In the genomic region with DNA sequence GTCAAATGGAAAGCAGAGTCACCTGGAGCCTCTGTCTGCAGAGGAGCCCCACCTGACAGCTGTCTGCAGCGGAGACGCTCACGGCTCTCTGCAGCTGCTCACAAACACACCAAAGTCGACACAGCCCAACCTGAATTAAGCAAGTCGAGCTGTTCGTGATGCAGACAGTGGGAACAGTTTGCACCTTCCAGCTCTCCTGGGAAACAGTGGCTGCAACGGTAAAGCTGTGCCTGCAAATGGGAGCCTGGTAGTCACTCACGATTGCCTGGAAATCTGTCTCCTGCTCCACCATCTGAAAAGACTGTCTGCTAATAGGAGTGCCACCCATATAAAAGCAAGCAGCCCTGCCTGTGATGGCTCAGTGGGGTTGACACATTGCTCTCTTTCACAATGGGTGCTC, we compare ENCODE assay signal across 14 mouse cellular contexts.
A peak's percentile ranks its signal among the peaks of the same experiment; 100 is the strongest.
DNase-seq lines count a peak whose midpoint lies in the region; ATAC-seq lines count a peak whose summit lies in the region.
"Had no signal": no experiment of that assay in that cellular context is flagged by ENCODE, and none has a peak within 500 bp of the region (broad histone marks: within the 10 kb centered on the region; RNA-seq: fewer than 3 reads in every experiment).

No protein-coding gene starts in this region.

- ATAC-seq in frontal cortex, adult (ENCODE audit: low TSS enrichment): peak; percentile 77
- no peak for ATAC-seq in neural tube, embryonic 13.5 days (ENCODE audit: low read depth)

- peaks cover 4% of the 10 kb centered on the region; the same call in 1 of the 2 replicates for H3K4me1 ChIP-seq in neural tube, embryonic 13.5 days (replicated peaks)
- H3K4me1 ChIP-seq in limb, embryonic 10.5 days: no peaks in the 10 kb centered on the region
- H3K4me1 ChIP-seq: stomach, embryonic 15.5 days had no signal

- no peaks in the 10 kb centered on the region for H3K9me3 ChIP-seq in neural tube, embryonic 13.5 days
- no peaks in the 10 kb centered on the region for H3K9me3 ChIP-seq in limb, embryonic 10.5 days (replicated peaks)
- H3K9me3 ChIP-seq: G1E; stomach, embryonic 15.5 days had no signal

- no peaks in the 10 kb centered on the region for H3K36me3 ChIP-seq in neural tube, embryonic 13.5 days
- no peaks in the 10 kb centered on the region for H3K36me3 ChIP-seq in limb, embryonic 10.5 days
- H3K36me3 ChIP-seq: G1E; stomach, embryonic 15.5 days had no signal

- no peak overlapping the region for H3K4me2 ChIP-seq in neural tube, embryonic 13.5 days
- H3K4me2 ChIP-seq: stomach, embryonic 15.5 days had no signal

- DNase-seq in frontal cortex, postnatal 25 days (ENCODE audit: low spot score in 2 of 2): no peak
- DNase-seq in neural tube, embryonic 10.5 days (ENCODE audit: extremely low spot score, low spot score): no peak
- peak; percentile 36 for DNase-seq in layer of hippocampus, adult 9-10 months (ENCODE audit: low spot score)
- DNase-seq in right cerebral cortex, postnatal 10 days (ENCODE audit: low spot score in 2 of 2): peak; percentile 41 to 48
- no peak for DNase-seq in limb, embryonic 10.5 days (ENCODE audit: low spot score)
- no peak for DNase-seq in heart, adult 8-10 months (ENCODE audit: low spot score)
- DNase-seq: cerebellum, adult 8-10 months; gastrocnemius, postnatal 36 days; kidney, postnatal 10 days; thymus, postnatal 36 days had no signal

- 54% methylated on average over 8 of the region's 8 CpGs for WGBS in neural tube, embryonic 13.5 days
- whole genome bisulfite sequencing in limb, embryonic 10.5 days: 43% methylated on average over 8 of the region's 8 CpGs

- H3K4me3 ChIP-seq in neural tube, embryonic 13.5 days: no peak overlapping the region
- H3K4me3 ChIP-seq in limb, embryonic 10.5 days: no peak overlapping the region
- H3K4me3 ChIP-seq: stomach, embryonic 15.5 days had no signal

- 0 out of 2 replicates have a peak overlapping the region, but pooled peaks have one; percentile 9 for H3K27ac ChIP-seq in neural tube, embryonic 13.5 days (replicated peaks)
- no peak overlapping the region for H3K27ac ChIP-seq in limb, embryonic 10.5 days
- H3K27ac ChIP-seq: stomach, embryonic 15.5 days had no signal

- H3K27me3 ChIP-seq in neural tube, embryonic 13.5 days: no peaks in the 10 kb centered on the region
- H3K27me3 ChIP-seq in limb, embryonic 10.5 days (ENCODE audit: low read depth, poor library complexity, severe bottlenecking): no peaks in the 10 kb centered on the region
- H3K27me3 ChIP-seq: stomach, embryonic 15.5 days had no signal

- no peak overlapping the region for H3K9ac ChIP-seq in neural tube, embryonic 13.5 days
- H3K9ac ChIP-seq: stomach, embryonic 15.5 days had no signal

Comparison
In these comparisons a context has a peak if more than half of its experiments do, and no peak if none do; other contexts are left out.
1. DNase-seq: peak in layer of hippocampus, adult 9-10 months (single experiment) and right cerebral cortex, postnatal 10 days (2 of 2); none in frontal cortex, postnatal 25 days (0 of 2), neural tube, embryonic 10.5 days (single experiment), limb, embryonic 10.5 days (single experiment) and heart, adult 8-10 months (single experiment).